Mouse (Mus musculus) liver, postnatal 0 days (tissue): ENCODE results near the gene Neb. TPM values are rescaled to one million over a fixed set of nuclear protein-coding genes. Genes with fewer than 3 reads are reported as not detected.
"Not testable (repeated sequence)": the region's sequence is repeated elsewhere in the genome, so short reads cannot be mapped to it uniquely, and the experiment has no call there.

Experiments
- ATAC-seq: fragments of 200-750 bp; cut with Nextera tagmentation; 2 replicates; pipeline ENCODE4 v1.8.0; 2017; ENCODE audit warnings: mild to moderate bottlenecking, moderate library complexity
- DNase-seq: peaks from one replicate; pipeline ENCODE4 v3.0.0-alpha.2; 2016
- H3K27ac ChIP-seq: fragments of 300-500 bp; sonication (generic); 2 replicates; pipeline ENCODE4 v1.5.1; 2014; ENCODE audit warnings: antibody characterized with exemption, moderate library complexity, mild to moderate bottlenecking, low read depth
- H3K27me3 ChIP-seq: fragments of 300-500 bp; sonication (generic); 2 replicates; pipeline ENCODE4 v1.6.1; 2014; ENCODE audit warnings: low read length, control low read depth, mixed read lengths; ENCODE audit not compliant: insufficient read depth
- H3K36me3 ChIP-seq: fragments of 300-500 bp; sonication (generic); replicated peaks from 2 replicates; pipeline ENCODE4 v1.6.1; 2014; ENCODE audit warnings: mild to moderate bottlenecking, control low read depth, low read length, moderate library complexity, mixed read lengths; ENCODE audit not compliant: insufficient read depth
- H3K4me1 ChIP-seq: fragments of 300-500 bp; sonication (generic); 2 replicates; pipeline ENCODE4 v1.6.1; 2014; ENCODE audit warnings: antibody characterized with exemption, mild to moderate bottlenecking, control low read depth; ENCODE audit not compliant: insufficient read depth
- H3K4me2 ChIP-seq: fragments of 300-500 bp; sonication (generic); 2 replicates; pipeline ENCODE4 v1.6.1; 2014; ENCODE audit warnings: low read depth, mild to moderate bottlenecking, low read length, moderate library complexity, mixed read lengths
- H3K4me3 ChIP-seq: fragments of 300-500 bp; sonication (generic); 2 replicates; pipeline ENCODE4 v1.5.1; 2014; ENCODE audit warnings: low read depth, low read length
- H3K9ac ChIP-seq: fragments of 300-500 bp; sonication (generic); replicated peaks from 2 replicates; pipeline ENCODE4 v1.6.1; 2014; ENCODE audit warnings: mild to moderate bottlenecking, moderate library complexity
- H3K9me3 ChIP-seq: fragments of 300-500 bp; sonication (generic); 2 replicates; pipeline ENCODE4 v1.6.1; 2016; ENCODE audit warnings: mild to moderate bottlenecking, control low read depth, low read length, mixed read lengths
- CTCF ChIP-seq: sonication (generic); IDR thresholded peaks from 2 replicates; pipeline ENCODE4 v1.5.1; 2016; ENCODE audit warnings: antibody characterized with exemption, low read depth
- EP300 ChIP-seq: IDR thresholded peaks from 2 replicates; pipeline ENCODE4 v1.6.1; 2016; ENCODE audit warnings: antibody characterized with exemption, low read depth, mild to moderate bottlenecking
- WGBS: fragments of 180-500 bp; shearing (Covaris S2); extraction: QIAGEN DNeasy Blood & Tissue Kit; methylation state at CpG from one replicate; pipeline ENCODE4 v1.1.7; 2014; ENCODE audit not compliant: insufficient replicate concordance; 5-methylcytosine and 5-hydroxymethylcytosine counted together
- microRNA-seq: library from miRNA; unstranded; fragments of <30 nt; microRNA quantifications from one replicate; pipeline ENCODE4, GENCODE M21; 2016
- polyA plus RNA-seq: library from polyadenylated mRNA; unstranded; fragments of >200 nt; fragmentation: Nextera tagmentation; extraction: Ambion mirVana; gene quantifications from 2 replicates; pipeline ENCODE4 v1.2.1, GENCODE M21; 2015

Gene Neb
- polyA plus RNA-seq, 1 experiment from 2014 or later, result 1.7 TPM

DNA sequence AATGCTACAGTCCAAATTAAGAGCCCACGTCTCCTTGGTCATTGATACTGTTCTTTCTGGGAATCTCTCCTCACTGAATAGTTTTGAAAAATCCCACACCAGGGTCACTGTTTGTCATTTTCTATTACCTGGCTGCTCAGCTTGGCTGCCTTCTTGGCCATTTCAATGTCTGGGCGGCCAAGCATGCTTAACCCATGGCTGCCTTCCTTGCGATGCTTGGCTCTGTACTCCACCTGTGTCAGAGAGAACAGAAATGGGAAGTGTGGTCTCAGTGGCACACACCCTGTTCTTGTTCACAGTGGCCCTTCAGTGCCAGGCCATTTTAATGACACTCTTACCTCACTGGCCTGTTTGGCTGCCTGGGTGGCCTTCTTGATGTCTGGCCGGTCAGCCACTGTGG is 203.3 kb downstream of the Neb start:
- WGBS, result 85% methylated on average over 4 of the region's 4 CpGs
- Histone ChIP-seq H3K36me3 (no peaks in the 10 kb centered on the region), H3K27me3 (no peaks in the 10 kb centered on the region), H3K4me1 (no peaks in the 10 kb centered on the region), H3K9ac (no peak overlapping the region), H3K4me3 (no peak overlapping the region), H3K4me2 (no peak overlapping the region), H3K9me3 (no peaks in the 10 kb centered on the region), H3K27ac (no peak overlapping the region)
- TF ChIP-seq EP300 (no peak), CTCF (no peak)
- DNase-seq (no peak), ATAC-seq (no peak)

DNA sequence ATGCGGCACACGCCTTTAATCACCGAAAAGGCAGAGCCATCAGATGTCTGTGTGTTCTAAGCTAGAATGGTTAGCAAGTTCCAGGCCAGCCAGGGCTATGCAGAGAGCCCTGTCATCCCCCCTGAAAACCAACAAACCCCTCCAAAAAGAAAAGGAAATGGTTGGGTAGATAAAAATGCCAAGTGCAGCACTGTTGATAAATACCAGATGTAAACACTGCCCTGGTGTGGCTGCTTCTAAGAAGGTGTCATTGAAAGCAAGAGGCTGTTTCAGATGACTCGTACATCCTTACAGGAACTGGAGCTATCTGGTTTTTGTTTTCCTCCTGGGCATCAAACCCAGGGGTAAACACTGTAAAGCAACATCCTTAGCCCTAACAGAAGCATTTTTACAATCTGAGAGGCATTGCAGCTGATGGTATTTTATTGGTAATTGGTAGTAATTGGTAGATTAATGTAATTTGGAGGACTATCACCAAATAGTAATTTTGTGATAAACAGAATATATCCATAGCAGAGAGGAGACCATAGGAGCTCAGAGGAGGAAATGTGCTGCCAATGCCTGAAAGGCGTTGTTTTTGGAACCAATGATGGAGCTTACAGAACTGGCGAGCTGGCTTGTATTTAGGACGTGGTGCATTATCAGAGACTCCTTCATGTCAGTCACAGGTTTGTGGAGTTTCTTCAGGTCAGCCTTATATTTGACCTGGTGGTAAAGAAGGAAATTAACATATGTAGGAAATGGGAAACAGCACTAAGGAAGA is 208.8 kb downstream of the Neb start:
- no peaks in the 10 kb centered on the region for H3K36me3 ChIP-seq
- ATAC-seq, result no peak
- no peaks in the 10 kb centered on the region for H3K4me1 ChIP-seq
- H3K27me3 ChIP-seq, result no peaks in the 10 kb centered on the region
- no peak overlapping the region for H3K4me3 ChIP-seq
- WGBS, result 69% methylated on average over 7 of the region's 7 CpGs
- no peak overlapping the region for H3K27ac ChIP-seq
- no peak for TF ChIP-seq EP300
- TF ChIP-seq CTCF, result no peak
- no peak overlapping the region for H3K4me2 ChIP-seq
- no peaks in the 10 kb centered on the region for H3K9me3 ChIP-seq
- no peak for DNase-seq
- no peak overlapping the region for H3K9ac ChIP-seq

DNA sequence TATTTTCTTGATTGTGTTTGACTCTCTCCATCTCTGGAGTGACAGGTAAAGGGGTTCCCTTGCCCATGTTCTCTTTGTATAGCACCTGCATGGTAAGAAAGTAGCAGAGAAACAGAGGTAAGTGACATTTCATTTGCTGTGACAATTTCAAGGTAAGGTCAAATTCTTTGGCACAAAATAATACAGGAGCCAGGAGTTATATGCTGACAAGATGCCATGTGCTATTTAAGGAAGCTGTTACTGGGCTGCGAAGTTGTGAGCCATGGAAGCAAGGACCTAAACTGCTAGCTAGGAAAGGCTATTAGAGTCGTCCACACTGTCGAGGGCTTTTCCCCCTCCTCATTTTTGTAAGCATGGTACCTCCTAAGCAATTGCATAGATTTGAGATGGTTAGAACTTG is 225.2 kb downstream of the Neb start:
- no peak for TF ChIP-seq CTCF
- TF ChIP-seq EP300, result no peak
- WGBS, result 75% methylated on average over 3 of the region's 3 CpGs

DNA sequence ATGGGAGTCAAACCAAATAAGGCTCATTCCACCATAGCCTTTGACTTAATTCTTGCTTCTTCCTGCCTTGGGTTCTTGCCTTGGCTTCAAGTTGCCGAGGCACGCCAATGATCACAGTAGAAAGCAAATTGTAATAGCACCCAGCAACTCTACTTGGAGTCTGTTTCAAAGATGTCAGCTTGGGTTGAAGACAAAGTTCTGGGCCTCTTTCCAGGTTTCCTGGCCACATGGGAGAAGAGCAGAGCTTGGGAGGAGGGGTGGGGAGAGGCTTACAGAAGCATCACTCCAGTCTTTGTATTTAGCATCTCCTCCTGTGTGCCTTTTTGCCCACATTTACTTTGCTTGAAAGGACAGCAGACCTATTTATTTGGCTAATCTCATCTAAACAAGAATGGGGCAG is 244.9 kb downstream of the Neb start:
- H3K36me3 ChIP-seq, result peaks cover 3% of the 10 kb centered on the region; the same call in 1 of the 2 replicates
- DNase-seq, result no peak
- no peak overlapping the region for H3K9ac ChIP-seq
- no peaks in the 10 kb centered on the region for H3K27me3 ChIP-seq
- no peak overlapping the region for H3K4me2 ChIP-seq
- H3K4me3 ChIP-seq, result no peak overlapping the region
- no peak for TF ChIP-seq EP300
- TF ChIP-seq CTCF, result no peak
- WGBS, result 99% methylated on average over 2 of the region's 2 CpGs
- no peaks in the 10 kb centered on the region for H3K4me1 ChIP-seq
- ATAC-seq, result no peak
- no peak overlapping the region for H3K27ac ChIP-seq
- no peaks in the 10 kb centered on the region for H3K9me3 ChIP-seq

More for the DNA sequence above, 225.2 kb downstream of the Neb start:
- H3K36me3 ChIP-seq, result no peaks in the 10 kb centered on the region
- no peaks in the 10 kb centered on the region for H3K9me3 ChIP-seq
- ATAC-seq (no peak), DNase-seq (no peak)
- H3K9ac ChIP-seq, result no peak overlapping the region
- H3K27me3 ChIP-seq, result no peaks in the 10 kb centered on the region
- H3K4me3 ChIP-seq, result no peak overlapping the region
- H3K27ac ChIP-seq, result no peak overlapping the region
- no peaks in the 10 kb centered on the region for H3K4me1 ChIP-seq
- no peak overlapping the region for H3K4me2 ChIP-seq

DNA sequence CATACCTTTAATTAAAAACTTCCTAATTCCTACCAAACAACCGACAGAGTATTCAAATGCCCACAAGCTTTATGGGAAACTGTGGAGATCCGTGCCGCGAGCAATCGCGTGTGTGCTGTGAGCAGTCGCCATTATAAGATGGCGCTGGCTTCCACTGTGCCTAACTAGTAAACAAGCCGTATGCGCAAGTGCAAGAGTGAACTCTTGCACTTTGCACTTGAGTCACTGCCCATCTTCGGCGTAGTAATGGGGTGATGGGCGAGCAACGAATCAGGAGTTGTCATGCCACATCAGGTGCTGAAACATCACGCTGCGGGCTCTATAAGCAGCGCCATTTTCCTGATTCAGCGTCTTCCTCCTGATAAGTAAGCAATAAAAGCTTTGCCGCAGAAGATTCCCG is 246.9 kb downstream of the Neb start:
- not testable (repeated sequence) for H3K4me3 ChIP-seq, H3K36me3 ChIP-seq, H3K27ac ChIP-seq, DNase-seq, H3K4me2 ChIP-seq, H3K9ac ChIP-seq, H3K27me3 ChIP-seq, H3K9me3 ChIP-seq, H3K4me1 ChIP-seq, ATAC-seq
- WGBS, result 94% methylated on average over 20 of the region's 20 CpGs

DNA sequence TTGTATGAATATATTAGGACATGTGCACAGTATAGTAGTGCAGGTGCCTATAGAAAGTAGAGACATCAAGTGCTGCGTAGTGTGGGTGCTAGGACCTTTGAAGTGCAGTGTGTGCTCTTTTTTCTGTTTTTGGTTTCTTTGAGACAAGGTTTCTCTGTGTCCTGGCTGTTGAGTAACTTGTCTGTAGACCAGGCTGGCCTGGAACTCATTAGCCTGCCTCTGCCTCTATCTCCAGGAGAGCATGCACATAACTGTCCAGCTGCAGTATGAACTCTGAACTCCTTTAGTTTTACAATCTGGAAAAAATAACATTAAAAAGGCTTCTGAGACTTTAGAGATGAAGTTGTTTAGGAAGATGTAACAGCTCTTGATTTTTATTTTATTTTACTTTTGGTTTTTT is 264.2 kb downstream of the Neb start:
- 75% methylated on average over 1 of the region's 1 CpGs for WGBS
- H3K9me3 ChIP-seq, result no peaks in the 10 kb centered on the region
- H3K36me3 ChIP-seq, result peaks cover 75% of the 10 kb centered on the region
- no peaks in the 10 kb centered on the region for H3K27me3 ChIP-seq
- H3K27ac ChIP-seq, result no peak overlapping the region
- TF ChIP-seq CTCF, result no peak
- TF ChIP-seq EP300, result no peak
- DNase-seq, result no peak
- H3K9ac ChIP-seq, result no peak overlapping the region
- H3K4me2 ChIP-seq, result no peak overlapping the region
- ATAC-seq, result no peak
- H3K4me3 ChIP-seq, result no peak overlapping the region
- no peaks in the 10 kb centered on the region for H3K4me1 ChIP-seq

Small RNA genes within 50 kb of the gene (microRNA-seq; reads per million reads assigned to microRNA genes)
- gene Gm22095, result not detected

Other genes starting within 250 kb of the Neb start
- gene Arl5a, start 46.4 kb upstream of the Neb start, polyA plus RNA-seq, result 17.2 and 21.9 TPM in 2 replicates